Mouse (Mus musculus) urinary bladder, adult 18-20 months (tissue): Measurements from ENCODE around the gene Klc3.

Source experiments
- DNase-seq, 2 experiments: peaks; one replicate each; pipeline ENCODE4 v3.0.0; 2022; ENCODE audit warnings: low spot score in 2 of 2, mixed read lengths in 2 of 2

Gene Klc3

GRCm38 (mm10) chr7:19409753-19410152 is 5.8 kb upstream of the Klc3 start:
- DNase-seq = no peak

- peak; percentile 55 to 87 for DNase-seq
Observed at GRCm38 (mm10) chr7:19405417-19405816, 1.5 kb upstream of the Klc3 start.

- DNase-seq = no peak
Observed at GRCm38 (mm10) chr7:19404476-19404875, 572 bp upstream of the Klc3 start, which contains the start of gene Ckm. Gene Ckm, plus strand, starts transcription at chr7:19404776.

DNA sequence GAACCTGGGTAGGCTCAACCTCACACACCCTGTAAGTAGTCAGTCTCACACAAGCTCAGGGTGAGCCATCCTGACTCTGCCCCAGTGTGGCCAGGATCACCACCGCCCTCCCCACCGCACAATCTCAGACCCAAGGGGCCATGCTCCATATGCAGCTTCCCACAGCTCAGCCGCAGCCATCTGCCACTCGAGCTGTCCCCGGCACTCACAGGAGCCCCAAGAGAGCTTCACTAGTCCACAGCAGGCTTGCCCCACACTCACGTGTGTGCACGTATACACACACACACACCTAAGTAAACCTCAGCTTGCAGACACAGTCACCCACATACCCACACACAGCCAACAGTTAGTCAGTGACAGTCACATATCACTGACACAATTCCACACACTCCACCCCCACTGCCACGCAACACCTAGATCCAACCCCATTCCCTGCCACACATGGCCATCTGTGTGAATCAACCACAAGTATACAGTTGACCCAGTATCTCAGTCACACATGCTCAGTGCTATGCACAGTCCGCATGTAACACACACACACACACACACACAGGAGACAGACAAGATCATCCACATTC is 1.3 kb downstream of the Klc3 start:
- no peak for DNase-seq

DNA sequence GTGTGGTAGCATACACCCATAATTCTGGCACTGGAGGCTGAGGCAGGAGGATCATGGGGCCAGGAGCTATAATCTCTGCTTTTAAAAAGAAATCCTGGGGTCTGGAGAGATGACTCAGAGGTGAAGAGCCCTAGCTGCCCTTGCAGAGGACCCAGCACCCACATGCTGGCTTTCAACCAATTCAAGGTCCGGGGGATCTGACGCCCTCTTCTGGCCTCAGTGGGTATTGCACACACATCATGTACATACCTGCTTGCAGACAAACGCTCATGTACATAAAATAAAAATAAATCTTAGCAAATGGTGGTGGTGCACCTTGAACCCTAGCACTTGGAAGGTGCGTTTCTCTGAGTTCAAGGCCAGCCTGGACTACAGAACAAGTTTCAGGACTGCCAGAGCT is 3.0 kb downstream of the Klc3 start:
- no peak for DNase-seq

- peak; percentile 56 to 76 for DNase-seq
Observed at GRCm38 (mm10) chr7:19399496-19400280, 4.2 kb downstream of the Klc3 start.

DNA sequence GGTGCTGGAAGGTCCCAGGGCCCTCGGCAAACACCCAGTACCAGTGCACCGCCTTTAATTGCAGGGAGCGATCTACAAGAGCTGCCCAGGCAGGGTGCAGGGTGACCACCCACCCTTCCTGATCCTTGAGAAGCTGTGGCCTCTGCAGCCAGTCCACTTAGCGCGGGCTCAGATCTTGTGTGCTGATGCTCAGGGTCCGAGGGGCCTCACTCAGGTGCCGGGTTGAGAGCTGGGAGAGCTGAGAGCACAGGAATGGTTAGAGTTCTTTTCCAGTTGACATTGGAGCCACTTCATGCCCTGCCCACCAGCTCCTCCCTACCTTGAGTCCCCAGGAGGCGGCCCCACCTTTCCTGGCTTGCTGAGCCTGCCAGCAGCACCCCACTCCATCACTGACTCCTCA is 9.4 kb downstream of the Klc3 start:
- DNase-seq = no peak

- no peak for DNase-seq
Observed at GRCm38 (mm10) chr7:19388699-19389413, 15.0 kb downstream of the Klc3 start.

DNA sequence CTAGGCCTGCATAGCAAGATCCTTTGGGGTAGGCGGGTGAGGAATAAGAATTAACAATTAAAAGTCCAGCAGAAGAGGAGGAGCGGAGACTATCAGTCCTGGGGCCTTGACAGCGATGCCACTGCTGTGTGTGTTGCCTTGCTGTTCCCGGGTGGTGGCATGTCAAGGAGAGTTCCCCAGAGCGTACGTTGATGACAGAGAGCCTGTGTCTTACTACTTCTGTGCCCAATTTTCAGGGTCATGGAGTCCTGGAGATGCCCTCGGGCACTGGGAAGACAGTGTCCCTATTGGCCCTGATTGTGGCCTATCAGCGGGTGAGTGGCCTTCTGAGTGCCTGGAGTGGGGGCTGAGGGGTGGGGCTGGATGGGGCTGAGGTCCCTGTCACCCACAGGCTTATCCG is 20.2 kb downstream of the Klc3 start:
- no peak for DNase-seq

DNA sequence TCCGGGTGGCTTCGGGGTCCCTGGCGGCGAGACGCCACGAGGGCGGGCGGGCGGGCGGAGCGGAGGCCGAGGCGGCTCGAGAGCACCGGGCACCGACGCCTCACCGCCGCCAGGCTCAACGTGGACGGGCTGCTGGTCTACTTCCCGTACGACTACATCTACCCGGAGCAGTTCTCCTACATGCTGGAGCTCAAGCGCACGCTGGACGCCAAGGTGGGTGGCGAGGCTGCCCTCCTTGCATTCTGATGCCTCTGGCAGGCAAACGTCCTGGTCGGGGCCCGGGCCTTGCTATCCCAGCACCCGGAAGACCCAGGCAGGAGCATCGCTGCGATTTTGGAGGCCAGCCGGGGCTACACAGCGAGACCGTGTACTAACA is 21.8 kb downstream of the Klc3 start:
- no peak for DNase-seq

- DNase-seq = peak; percentile 97 to 99
Observed at GRCm38 (mm10) chr7:19381377-19382165, 22.3 kb downstream of the Klc3 start, which contains the start of gene Ercc2. Gene Ercc2, plus strand, starts transcription at chr7:19382010.

GRCm38 (mm10) chr7:19378049-19378448 is 25.9 kb downstream of the Klc3 start:
- DNase-seq = no peak

DNA sequence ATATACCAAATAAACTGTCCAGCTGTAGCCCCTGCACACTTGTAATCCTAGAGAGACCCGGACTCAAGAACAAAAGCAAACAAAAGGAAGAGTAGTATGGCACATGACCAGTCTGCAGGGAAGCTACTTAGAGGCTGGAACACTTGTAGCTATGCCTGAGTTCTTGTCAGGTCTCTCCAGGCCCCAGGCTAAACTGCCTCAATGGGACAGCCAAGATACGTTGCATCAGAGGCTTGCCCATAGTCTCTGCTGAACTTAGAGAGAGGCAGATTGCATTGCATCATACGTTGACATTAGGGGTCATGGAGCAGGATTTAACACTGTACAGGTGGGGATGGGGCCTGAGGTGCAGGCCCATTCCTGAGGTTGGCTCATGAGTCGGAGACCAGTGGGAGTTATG is 27.9 kb downstream of the Klc3 start:
- DNase-seq = no peak

GRCm38 (mm10) chr7:19375368-19375767 is 28.5 kb downstream of the Klc3 start:
- DNase-seq = no peak

DNA sequence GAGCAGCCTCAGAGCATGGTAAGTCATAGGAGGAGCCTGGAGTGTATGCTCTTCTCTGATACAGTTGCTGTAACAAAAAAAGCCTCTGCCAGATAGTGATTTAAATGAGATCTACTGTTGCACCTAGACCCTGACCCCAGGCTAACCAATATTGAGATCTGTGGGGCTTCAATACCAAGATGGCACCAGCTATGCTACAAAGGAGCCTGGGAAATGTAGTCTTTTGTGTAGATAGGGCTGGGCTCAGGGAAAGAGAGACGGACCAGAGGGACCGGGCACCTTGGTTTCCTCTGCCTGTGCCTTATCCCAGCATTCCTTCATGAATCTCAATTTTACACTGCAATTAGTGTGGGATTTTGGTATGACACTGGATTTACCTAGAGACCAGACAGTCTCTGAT is 30.5 kb downstream of the Klc3 start:
- DNase-seq = no peak

DNA sequence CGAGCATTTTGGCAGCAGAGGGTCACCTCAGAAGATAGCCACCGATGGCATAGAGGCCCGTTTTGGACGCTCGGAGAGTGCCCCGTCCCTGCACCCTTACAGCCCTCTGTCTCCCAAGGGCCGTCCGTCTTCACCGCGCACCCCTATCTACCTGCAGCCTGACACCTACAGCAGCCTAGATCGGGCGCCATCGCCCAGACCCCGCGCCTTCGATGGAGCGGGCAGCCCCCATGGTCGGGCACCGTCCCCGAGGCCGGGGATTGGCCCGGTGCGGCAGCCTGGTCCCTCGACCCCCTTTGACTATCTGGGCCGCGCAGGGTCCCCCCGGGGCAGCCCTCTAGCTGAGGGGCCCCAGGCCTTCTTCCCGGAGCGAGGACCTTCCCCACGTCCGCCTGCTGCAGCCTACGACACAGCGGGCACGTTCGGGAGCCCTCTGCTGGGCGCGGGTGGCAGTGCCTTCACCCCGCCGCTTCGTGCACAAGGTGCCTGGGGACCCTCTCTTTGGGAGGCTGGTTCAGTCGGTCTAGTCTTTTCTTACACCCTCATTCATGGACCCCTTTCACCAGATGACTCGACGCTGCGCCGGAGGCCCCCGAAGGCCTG is 34.0 kb downstream of the Klc3 start:
- peak in 1 of 2 experiments; percentile 21 for DNase-seq

GRCm38 (mm10) chr7:19368380-19368779 is 35.5 kb downstream of the Klc3 start:
- DNase-seq = no peak

GRCm38 (mm10) chr7:19365376-19365775 is 38.5 kb downstream of the Klc3 start:
- peak; percentile 70 to 83 for DNase-seq

GRCm38 (mm10) chr7:19363881-19364280 is 40.0 kb downstream of the Klc3 start:
- peak; percentile 80 to 83 for DNase-seq

DNA sequence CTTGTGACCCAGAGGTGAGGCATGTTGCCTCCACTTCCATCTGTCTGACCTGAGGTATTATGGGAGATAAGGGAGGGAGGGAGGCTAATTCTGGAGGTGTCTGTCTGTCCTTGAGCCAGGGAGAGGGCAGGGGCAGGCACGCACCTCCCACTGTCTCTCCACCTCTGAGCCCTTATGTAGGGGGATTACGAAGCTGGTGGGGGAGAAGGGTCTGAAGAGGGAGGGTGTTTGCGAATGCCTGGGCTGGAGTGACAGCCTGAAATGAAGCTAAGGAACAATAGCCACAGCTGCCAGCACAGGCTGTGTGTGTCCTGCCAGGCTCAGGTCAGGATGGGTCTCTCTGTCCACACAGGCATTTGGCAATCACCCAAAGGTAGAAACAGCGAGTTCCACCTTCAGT is 41.6 kb downstream of the Klc3 start:
- DNase-seq = no peak

DNA sequence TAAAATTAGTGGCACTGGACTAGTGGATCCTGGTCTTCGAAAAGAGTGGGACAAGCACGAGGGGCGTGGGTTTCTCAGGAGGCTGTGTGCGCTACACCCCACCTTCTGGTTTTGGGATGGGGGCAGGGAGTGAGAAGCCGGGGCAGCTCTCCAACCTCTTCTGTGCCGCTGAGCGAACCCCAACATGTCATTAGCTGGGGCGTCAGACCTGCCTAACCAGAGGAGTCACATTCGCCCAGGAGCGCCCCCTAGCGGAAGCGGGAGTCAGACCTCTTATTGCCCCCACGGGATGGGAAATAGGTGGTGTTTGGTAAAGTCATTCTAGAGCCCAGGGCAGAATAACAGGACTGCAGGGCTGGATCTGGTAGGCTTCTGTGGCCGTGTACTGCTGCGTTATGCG is 42.2 kb downstream of the Klc3 start:
- DNase-seq = peak; percentile 80 to 89

- peak; percentile 84 to 92 for DNase-seq
Observed at GRCm38 (mm10) chr7:19360944-19361343, 43.0 kb downstream of the Klc3 start.
